Mouse (Mus musculus): Measurements from ENCODE around the gene Gm17364.
A peak's percentile ranks its signal among the peaks of the same experiment; 100 is the strongest.
"Not testable (repeated sequence)": the region's sequence is repeated elsewhere in the genome, so short reads cannot be mapped to it uniquely, and the experiment has no call there.

Gene Gm17364

GRCm38 (mm10) chr13:41251232-41251631 is 22.5 kb downstream of the Gm17364 start:
- not testable (repeated sequence) for DNase-seq

GRCm38 (mm10) chr13:41250318-41250981 is 23.3 kb downstream of the Gm17364 start:
- DNase-seq = no peak

- DNase-seq = peak; percentile 96
Observed at GRCm38 (mm10) chr13:41249538-41250317, 24.0 kb downstream of the Gm17364 start, which contains the start of gene Smim13. Gene Smim13 (plus strand): TSS chr13:41249844.

- DNase-seq = no peak
Observed at GRCm38 (mm10) chr13:41248751-41249520, 24.8 kb downstream of the Gm17364 start.

- no peak for DNase-seq
Observed at GRCm38 (mm10) chr13:41244306-41244830, 29.4 kb downstream of the Gm17364 start.

GRCm38 (mm10) chr13:41241557-41241956 is 32.2 kb downstream of the Gm17364 start:
- DNase-seq = no peak

GRCm38 (mm10) chr13:41238805-41239130 is 35.0 kb downstream of the Gm17364 start:
- DNase-seq = peak; percentile 27

GRCm38 (mm10) chr13:41238035-41238804 is 35.6 kb downstream of the Gm17364 start:
- DNase-seq = no peak

- DNase-seq = peak; percentile 71
Observed at GRCm38 (mm10) chr13:41235845-41236741, 37.7 kb downstream of the Gm17364 start.

GRCm38 (mm10) chr13:41235181-41235580 is 38.6 kb downstream of the Gm17364 start:
- no peak for DNase-seq

GRCm38 (mm10) chr13:41233241-41233640 is 40.5 kb downstream of the Gm17364 start:
- no peak for DNase-seq

- DNase-seq = peak; percentile 88
Observed at GRCm38 (mm10) chr13:41232209-41232608, 41.6 kb downstream of the Gm17364 start.

- DNase-seq = no peak
Observed at GRCm38 (mm10) chr13:41231389-41231983, 42.3 kb downstream of the Gm17364 start.

GRCm38 (mm10) chr13:41230256-41230655 is 43.5 kb downstream of the Gm17364 start:
- no peak for DNase-seq

GRCm38 (mm10) chr13:41228060-41228459 is 45.7 kb downstream of the Gm17364 start:
- no peak for DNase-seq

GRCm38 (mm10) chr13:41226513-41226912 is 47.3 kb downstream of the Gm17364 start:
- DNase-seq = no peak

Data from kidney, postnatal 14 days (tissue).